Mouse (Mus musculus): ENCODE data around the gene Hecw2.
A peak's percentile ranks its signal among the peaks of the same experiment; 100 is the strongest.

The Hecw2 gene

DNA sequence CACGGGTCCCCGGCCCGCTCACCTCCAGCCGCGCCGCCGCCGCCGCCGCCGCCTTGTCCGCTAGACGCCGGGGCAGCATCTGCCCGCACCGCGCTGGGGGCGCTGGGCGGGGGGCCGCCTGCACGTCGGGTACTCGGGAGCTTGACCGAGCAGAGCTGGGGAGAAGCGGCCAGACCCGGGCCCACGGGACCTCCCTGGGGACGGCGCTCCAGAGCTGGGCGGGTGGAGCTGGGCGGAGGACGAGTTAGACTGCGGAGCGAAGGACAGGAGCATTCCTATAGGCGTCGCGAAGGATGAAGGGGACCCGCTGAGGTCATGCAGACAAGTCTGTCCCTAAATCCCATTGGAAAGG is at the start of gene Hecw2:
Gene Hecw2, minus strand, starts transcription at position 215 of the 352 bp plus-strand sequence.
- DNase-seq = peak; percentile 67

DNA sequence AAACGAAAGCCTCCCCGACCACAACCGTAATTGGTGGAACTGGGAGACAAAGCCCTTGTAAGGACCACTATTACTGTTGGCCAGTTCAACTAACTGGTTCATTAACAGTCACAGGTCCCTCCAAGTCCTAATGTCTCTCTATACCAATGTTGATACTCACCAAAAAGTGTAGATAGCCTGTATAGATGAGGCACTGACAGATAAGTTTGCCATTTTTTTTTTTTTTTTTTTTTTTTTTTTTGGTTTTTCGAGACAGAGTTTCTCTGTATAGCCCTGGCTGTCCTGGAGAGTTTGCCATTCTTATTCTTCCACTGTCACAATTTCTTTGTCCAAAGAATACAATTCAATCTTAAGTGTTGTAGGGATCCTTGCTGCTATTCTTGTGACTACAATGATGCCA is 47.8 kb upstream of the Hecw2 start:
- DNase-seq = no peak

DNA sequence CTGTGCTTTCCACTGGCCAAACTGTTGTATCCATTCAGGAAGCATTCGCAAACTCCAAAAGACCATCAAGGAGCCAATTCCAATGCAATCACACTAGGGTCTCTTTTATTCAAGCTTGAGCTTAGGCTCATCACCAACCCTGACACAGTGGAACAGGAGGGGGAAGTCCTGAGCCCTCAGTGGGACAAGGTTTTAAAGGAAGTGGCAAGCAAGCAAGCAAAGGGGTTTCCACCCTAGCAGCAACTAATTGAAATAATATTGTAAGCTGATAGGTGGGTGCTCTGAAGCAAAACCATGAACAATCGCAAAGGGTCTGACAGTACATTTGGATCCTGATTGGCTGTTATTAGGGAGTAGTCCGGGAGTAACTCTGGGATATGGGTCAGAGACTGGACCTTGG is 25.3 kb upstream of the Hecw2 start:
- DNase-seq = no peak

GRCm38 (mm10) chr1:54194183-54194953 is 600 bp downstream of the Hecw2 start:
- peak; percentile 82 for DNase-seq

DNA sequence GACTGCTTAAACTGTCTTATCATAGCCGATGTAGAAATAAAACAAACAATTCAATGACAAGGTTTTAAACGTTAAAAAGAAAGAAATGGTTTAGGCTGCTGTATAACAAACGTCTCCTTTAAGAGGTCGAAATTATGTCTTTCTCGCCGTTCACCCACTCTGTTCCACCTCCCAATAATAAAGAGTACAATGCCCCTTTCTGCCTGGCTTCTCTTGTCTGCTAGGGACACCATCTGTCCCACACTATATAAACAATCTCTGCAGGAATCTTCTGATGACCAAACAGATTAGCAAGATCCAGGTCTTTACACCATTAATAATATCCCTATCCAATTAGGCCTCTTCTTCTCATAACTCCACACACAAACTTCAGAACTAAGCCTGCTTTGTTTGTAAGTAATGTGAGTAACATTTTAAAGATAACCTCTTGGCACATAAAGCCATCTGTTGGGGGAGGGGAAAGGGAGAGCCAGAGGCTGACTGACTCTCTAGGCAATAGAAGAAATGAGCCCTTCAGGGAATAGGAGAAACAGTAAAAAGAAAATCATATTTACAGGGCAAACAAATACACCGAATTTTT is 1.7 kb downstream of the Hecw2 start:
- peak; percentile 69 for DNase-seq

DNA sequence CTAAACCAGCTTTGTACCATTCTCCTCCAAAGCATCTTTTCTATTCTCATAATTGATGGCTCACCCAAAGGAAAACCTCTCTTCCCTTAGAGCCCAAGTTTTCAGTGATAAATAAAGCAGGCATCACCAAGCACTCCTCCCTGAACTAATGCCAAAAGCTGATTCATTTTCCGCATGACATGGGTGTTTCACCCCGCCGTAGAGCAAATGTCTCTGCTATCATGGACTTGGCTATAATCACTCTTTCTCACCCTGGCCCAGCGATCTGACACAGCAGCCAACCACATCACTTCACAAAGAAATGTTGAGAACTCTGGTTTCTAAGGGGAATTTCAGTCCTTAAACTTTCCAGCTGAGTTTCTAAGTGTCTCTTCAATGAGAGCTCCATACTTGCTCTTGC is 7.4 kb downstream of the Hecw2 start:
- no peak for DNase-seq

DNA sequence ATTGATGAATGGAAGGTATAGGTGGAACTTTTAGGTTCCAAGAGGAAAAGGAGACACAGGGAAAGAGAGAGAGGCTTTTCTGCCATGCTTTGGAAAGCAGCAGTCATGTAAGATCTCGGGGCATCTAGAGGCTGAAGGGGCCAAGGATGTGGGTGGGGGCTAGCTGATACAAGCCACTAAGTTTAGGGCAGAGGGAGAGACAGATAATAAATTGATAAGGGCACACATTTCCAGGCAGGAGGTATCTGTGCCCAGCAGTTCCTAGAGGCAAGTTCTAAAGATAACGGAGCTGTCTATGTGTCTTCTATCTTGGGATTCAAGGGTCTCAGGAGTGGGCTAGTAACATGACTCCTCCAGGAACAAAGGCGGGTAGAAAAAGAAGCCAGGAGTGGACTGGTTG is 8.6 kb downstream of the Hecw2 start:
- DNase-seq = no peak

- no peak for DNase-seq
Observed at GRCm38 (mm10) chr1:54180663-54181062, 14.3 kb downstream of the Hecw2 start.

GRCm38 (mm10) chr1:54179179-54179578 is 15.8 kb downstream of the Hecw2 start:
- no peak for DNase-seq

GRCm38 (mm10) chr1:54176592-54176991 is 18.4 kb downstream of the Hecw2 start:
- DNase-seq = no peak

- no peak for DNase-seq
Observed at GRCm38 (mm10) chr1:54168014-54168413, 27.0 kb downstream of the Hecw2 start.

GRCm38 (mm10) chr1:54159531-54159930 is 35.4 kb downstream of the Hecw2 start:
- no peak for DNase-seq

- peak; percentile 47 for DNase-seq
Observed at GRCm38 (mm10) chr1:54153216-54153786, 41.7 kb downstream of the Hecw2 start.

GRCm38 (mm10) chr1:54145106-54145505 is 49.9 kb downstream of the Hecw2 start:
- no peak for DNase-seq

DNA sequence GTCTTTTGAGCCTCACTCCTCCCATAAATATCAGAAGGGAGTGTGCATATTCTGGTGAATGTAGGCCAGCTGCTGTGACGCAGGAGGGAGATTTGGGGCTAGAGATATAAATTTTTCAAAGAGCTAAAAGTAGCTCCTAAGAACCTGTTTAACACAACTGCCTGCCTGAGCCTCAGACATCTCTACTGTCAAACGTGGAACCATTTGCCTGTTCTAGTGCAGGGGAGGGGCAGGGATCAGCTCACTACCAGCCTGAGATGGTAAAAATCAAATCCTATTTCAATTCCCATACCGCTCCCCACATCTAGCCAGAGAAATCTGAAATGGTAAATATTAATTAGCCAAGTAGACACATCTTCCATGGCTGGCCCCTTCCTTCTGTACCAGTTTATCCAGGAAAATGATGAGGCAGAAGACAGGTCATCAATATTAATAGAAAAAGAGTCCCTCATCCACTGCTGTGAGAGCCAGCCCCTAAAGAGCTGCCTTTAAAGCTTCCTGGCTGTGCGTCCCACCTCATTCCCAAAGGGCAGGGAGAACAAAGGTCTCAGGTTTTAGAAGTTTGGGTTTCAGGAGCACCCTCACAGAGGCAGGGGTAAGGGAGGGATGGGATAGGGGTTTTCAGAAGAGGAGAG is 61.0 kb downstream of the Hecw2 start:
- DNase-seq = no peak

DNA sequence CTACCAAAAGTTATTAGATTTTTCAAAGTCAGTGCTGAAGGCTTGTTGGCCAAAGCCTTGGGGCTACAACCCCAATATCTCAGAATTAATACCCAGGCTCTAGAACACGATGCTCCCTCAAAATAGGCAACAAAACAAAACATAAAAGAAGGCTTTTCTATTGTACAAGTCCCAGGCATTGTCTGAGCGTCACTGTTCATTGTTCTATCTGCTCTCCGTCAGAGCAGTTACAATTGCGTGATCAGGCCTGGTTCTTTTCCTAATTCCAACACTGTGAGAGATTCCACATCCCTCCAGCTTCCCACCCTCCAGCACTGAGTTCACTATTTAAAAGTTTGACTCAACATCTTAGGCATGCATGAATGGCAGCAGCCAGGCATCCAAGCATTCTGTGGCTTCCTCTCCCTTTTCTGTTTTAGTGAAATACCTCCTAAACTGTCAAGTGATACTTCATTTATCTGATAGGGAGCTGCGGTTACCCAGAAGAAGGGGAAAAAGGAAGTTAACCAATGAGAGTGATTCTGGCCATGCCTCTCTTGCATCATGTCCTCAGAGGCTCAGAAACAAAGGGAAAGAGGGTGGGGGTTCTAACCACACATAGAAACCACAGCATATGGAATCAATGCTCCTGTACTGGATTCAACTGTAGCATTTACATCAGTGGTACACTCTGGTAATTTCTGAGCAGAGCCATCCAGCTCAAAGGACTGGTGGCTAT is 66.1 kb downstream of the Hecw2 start:
- no peak for DNase-seq

GRCm38 (mm10) chr1:54126991-54127742 is 67.8 kb downstream of the Hecw2 start:
- DNase-seq = no peak

- DNase-seq = no peak
Observed at GRCm38 (mm10) chr1:54122551-54122950, 72.4 kb downstream of the Hecw2 start.

DNA sequence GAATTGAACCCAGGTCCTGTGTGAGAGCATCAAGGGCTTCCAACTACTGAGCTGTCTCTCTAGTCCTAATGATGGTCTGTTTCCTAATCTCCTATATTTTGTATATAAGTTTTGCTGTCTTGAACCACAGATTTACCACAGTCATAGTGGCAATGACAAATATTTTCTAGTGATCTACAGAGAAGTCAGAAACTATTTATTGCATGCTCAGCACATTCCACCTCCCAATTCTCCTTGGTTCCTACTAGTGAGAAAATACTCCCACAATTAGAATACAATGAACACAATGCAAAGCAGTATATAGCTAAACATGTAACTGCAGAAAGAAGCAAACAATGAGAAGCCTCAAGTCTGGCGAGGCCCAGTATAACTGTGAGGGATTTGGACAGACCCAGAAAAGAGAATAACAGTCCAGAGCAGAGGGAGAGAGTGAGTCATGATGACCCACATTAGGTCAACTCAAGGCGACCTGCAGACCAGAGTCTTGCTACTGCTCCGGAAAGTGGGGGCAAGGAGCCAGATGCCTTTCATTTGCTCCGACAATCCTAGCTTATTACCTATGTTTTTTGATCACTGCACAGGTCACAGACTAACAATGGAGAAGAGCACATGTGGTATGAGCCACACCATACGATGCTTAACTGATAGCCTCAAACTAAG is 73.8 kb downstream of the Hecw2 start:
- DNase-seq = no peak

GRCm38 (mm10) chr1:54119638-54120320 is 75.2 kb downstream of the Hecw2 start:
- DNase-seq = no peak

DNA sequence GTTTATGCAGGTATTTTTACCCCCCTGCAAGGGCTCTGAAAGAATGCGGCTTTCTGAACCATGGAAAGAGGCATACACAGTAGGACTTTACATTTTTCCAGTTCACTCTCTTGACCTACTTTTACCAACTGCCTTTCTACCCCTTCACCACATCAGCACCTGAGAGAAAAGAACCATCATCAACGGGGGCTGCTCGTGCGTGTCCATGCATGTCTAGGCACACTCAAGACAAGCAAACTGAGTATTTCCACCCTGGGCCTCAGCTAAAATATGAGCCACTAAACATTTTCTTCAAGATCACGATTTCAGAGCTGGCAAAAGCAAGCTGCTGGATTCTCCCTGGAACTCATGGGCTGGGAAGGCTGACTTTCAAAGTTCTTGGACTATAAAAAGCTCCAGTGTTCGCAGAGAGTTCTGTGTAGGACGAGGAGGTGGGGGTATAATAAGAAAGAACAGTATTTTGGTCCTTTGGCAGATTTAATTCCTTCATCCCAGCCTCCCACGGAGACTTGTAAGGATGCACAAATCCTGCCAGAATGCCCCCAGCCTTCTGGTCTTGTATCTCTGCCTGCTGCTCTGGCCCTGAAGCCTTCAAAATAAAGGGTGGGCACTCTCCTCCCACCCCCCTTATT is 76.5 kb downstream of the Hecw2 start:
- no peak for DNase-seq
